Comparison of ENCODE assay signal across 12 mouse cellular contexts in the genomic region with DNA sequence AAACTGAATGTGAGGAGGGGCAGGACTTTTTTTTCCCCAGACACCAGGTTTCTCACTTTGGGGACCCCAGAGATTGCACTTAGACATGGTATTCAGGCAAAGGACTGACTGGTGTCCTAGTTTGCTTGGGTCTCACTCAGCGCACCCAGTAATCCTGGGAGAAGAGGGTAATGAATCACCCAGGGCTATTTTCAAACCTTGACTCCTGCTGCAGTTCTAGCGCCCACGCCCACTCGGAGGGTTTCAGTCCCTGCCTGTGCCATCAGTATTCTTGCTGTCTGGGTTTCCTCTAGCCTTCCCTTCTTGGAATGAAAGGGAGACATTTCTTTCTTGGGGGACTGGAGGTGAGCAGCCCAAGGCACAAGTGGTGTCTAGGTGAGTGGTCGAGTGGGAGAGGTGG. TPM values are rescaled to one million over a fixed set of nuclear protein-coding genes. Genes with fewer than 3 reads are reported as not detected.
DNase-seq lines count a peak whose midpoint lies in the region; ATAC-seq and TF ChIP-seq lines count a peak whose summit lies in the region.
"Had no signal": no experiment of that assay in that cellular context is flagged by ENCODE, and none has a peak within 500 bp of the region (broad histone marks: within the 10 kb centered on the region; RNA-seq: fewer than 3 reads in every experiment).

No protein-coding gene starts in this region.

- no peak for TF ChIP-seq EP300 in heart, postnatal 0 days (IDR thresholded peaks at IDR 0.05; ENCODE audit: low read depth)

- H3K9me3 ChIP-seq in heart, postnatal 0 days (replicated peaks; ENCODE audit: control insufficient read depth, low read length): no peaks in the 10 kb centered on the region
- H3K9me3 ChIP-seq in midbrain, embryonic 10.5 days (replicated peaks): no peaks in the 10 kb centered on the region
- no peaks in the 10 kb centered on the region for H3K9me3 ChIP-seq in midbrain, embryonic 16.5 days (replicated peaks; ENCODE audit: control insufficient read depth, low read length, poor library complexity, severe bottlenecking)
- no peaks in the 10 kb centered on the region for H3K9me3 ChIP-seq in hindbrain, embryonic 14.5 days (ENCODE audit: control insufficient read depth, low read length)
- no peaks in the 10 kb centered on the region for H3K9me3 ChIP-seq in midbrain, postnatal 0 days (ENCODE audit: low read length)

- DNase-seq in heart, postnatal 0 days (ENCODE audit: low spot score): no peak
- DNase-seq in heart, adult 11 months: no peak
- no peak for DNase-seq in midbrain, embryonic 10.5 days (ENCODE audit: low spot score)
- DNase-seq in hindbrain, embryonic 14.5 days (ENCODE audit: low spot score): no peak
- no peak for DNase-seq in midbrain, postnatal 0 days (ENCODE audit: low spot score)
- DNase-seq in gastrocnemius, postnatal 4 days (ENCODE audit: low spot score in 2 of 2): no peak
- no peak for DNase-seq in frontal cortex, postnatal 36 days (ENCODE audit: low spot score in 2 of 2)
- DNase-seq: cerebellum, adult 11-12 months; kidney, adult 18-20 months; thymus, postnatal 4 days had no signal

- H3K27me3 ChIP-seq in heart, postnatal 0 days (ENCODE audit: control insufficient read depth, insufficient read depth, low read length): no peaks in the 10 kb centered on the region
- peaks cover 99% of the 10 kb centered on the region for H3K27me3 ChIP-seq in midbrain, embryonic 10.5 days (ENCODE audit: low read depth, poor library complexity, severe bottlenecking)
- H3K27me3 ChIP-seq in midbrain, embryonic 16.5 days (ENCODE audit: control insufficient read depth, insufficient read depth, low read depth, low read length): peaks cover 15% of the 10 kb centered on the region
- H3K27me3 ChIP-seq in hindbrain, embryonic 14.5 days (ENCODE audit: control insufficient read depth, insufficient read depth, low read length): peaks cover 45% of the 10 kb centered on the region
- H3K27me3 ChIP-seq in midbrain, postnatal 0 days (ENCODE audit: insufficient read depth, low read length): peaks cover 14% of the 10 kb centered on the region; the same call in 1 of the 2 replicates

- H3K4me1 ChIP-seq in heart, postnatal 0 days (ENCODE audit: control insufficient read depth, insufficient read depth): peaks cover 14% of the 10 kb centered on the region
- peaks cover 13% of the 10 kb centered on the region for H3K4me1 ChIP-seq in midbrain, embryonic 10.5 days
- H3K4me1 ChIP-seq in midbrain, embryonic 16.5 days (ENCODE audit: control insufficient read depth, insufficient read depth, low read length): no peaks in the 10 kb centered on the region; the same call in 1 of the 2 replicates
- no peaks in the 10 kb centered on the region for H3K4me1 ChIP-seq in hindbrain, embryonic 14.5 days (replicated peaks; ENCODE audit: control insufficient read depth, insufficient read depth, low read length)
- H3K4me1 ChIP-seq in midbrain, postnatal 0 days (ENCODE audit: insufficient read depth, low read length): no peaks in the 10 kb centered on the region

- 46% methylated on average over 5 of the region's 5 CpGs for WGBS in heart, postnatal 0 days
- WGBS in midbrain, embryonic 10.5 days: 70% methylated on average over 5 of the region's 5 CpGs
- WGBS in midbrain, embryonic 16.5 days: 81% methylated on average over 5 of the region's 5 CpGs
- 81% methylated on average over 5 of the region's 5 CpGs for WGBS in hindbrain, embryonic 14.5 days
- WGBS in midbrain, postnatal 0 days: 77% methylated on average over 5 of the region's 5 CpGs

- H3K4me2 ChIP-seq in heart, postnatal 0 days (ENCODE audit: low read depth, low read length): peak overlapping the region; percentile 81
- no peak overlapping the region for H3K4me2 ChIP-seq in midbrain, embryonic 16.5 days (ENCODE audit: low read length)
- H3K4me2 ChIP-seq in hindbrain, embryonic 14.5 days (replicated peaks): peak overlapping the region; percentile 60; the same call in 1 of the 2 replicates
- peak overlapping the region; percentile 9 for H3K4me2 ChIP-seq in midbrain, postnatal 0 days (ENCODE audit: low read depth, low read length, poor library complexity, severe bottlenecking)

- H3K36me3 ChIP-seq in heart, postnatal 0 days (replicated peaks; ENCODE audit: control insufficient read depth, insufficient read depth, low read length): no peaks in the 10 kb centered on the region
- H3K36me3 ChIP-seq in midbrain, embryonic 10.5 days: no peaks in the 10 kb centered on the region
- H3K36me3 ChIP-seq in midbrain, embryonic 16.5 days (ENCODE audit: control insufficient read depth, insufficient read depth, low read length): no peaks in the 10 kb centered on the region
- no peaks in the 10 kb centered on the region for H3K36me3 ChIP-seq in hindbrain, embryonic 14.5 days (replicated peaks; ENCODE audit: control insufficient read depth, insufficient read depth)
- H3K36me3 ChIP-seq in midbrain, postnatal 0 days (ENCODE audit: insufficient read depth, low read length): no peaks in the 10 kb centered on the region

- 0 out of 2 replicates have a peak overlapping the region, but pooled peaks have one; percentile 85 for H3K27ac ChIP-seq in heart, postnatal 0 days (ENCODE audit: low read depth)
- H3K27ac ChIP-seq in midbrain, embryonic 10.5 days (replicated peaks): no peak overlapping the region
- no peak overlapping the region for H3K27ac ChIP-seq in midbrain, embryonic 16.5 days (ENCODE audit: low read length)
- H3K27ac ChIP-seq in hindbrain, embryonic 14.5 days: no peak overlapping the region
- H3K27ac ChIP-seq in midbrain, postnatal 0 days (ENCODE audit: low read depth, low read length): no peak overlapping the region

- H3K9ac ChIP-seq in heart, postnatal 0 days (replicated peaks; ENCODE audit: low read depth, low read length): no peak overlapping the region; the same call in 1 of the 2 replicates
- H3K9ac ChIP-seq in midbrain, embryonic 16.5 days (ENCODE audit: low read depth, low read length): no peak overlapping the region
- no peak overlapping the region for H3K9ac ChIP-seq in hindbrain, embryonic 14.5 days
- no peak overlapping the region for H3K9ac ChIP-seq in midbrain, postnatal 0 days (replicated peaks; ENCODE audit: low read length, poor library complexity, severe bottlenecking)

- ATAC-seq in heart, postnatal 0 days (ENCODE audit: insufficient read depth, low read depth): no peak
- ATAC-seq in midbrain, embryonic 16.5 days: no peak
- ATAC-seq in hindbrain, embryonic 14.5 days (ENCODE audit: low FRiP score): no peak
- ATAC-seq in midbrain, postnatal 0 days (ENCODE audit: low FRiP score): no peak
- ATAC-seq: forebrain, embryonic 14.5 days had no signal

- peak overlapping the region; percentile 62 for H3K4me3 ChIP-seq in heart, postnatal 0 days (ENCODE audit: low read depth, low read length)
- H3K4me3 ChIP-seq in midbrain, embryonic 10.5 days: peak overlapping the region; percentile 59; the same call in 1 of the 2 replicates
- H3K4me3 ChIP-seq in midbrain, embryonic 16.5 days (ENCODE audit: low read depth, low read length): no peak overlapping the region
- 0 out of 2 replicates have a peak overlapping the region, but pooled peaks have one; percentile 35 for H3K4me3 ChIP-seq in hindbrain, embryonic 14.5 days (replicated peaks; ENCODE audit: low read length)
- H3K4me3 ChIP-seq in midbrain, postnatal 0 days (ENCODE audit: low read depth, low read length): no peak overlapping the region

- TF ChIP-seq CTCF in heart, postnatal 0 days (IDR thresholded peaks at IDR 0.05; ENCODE audit: low read depth): no peak
- TF ChIP-seq CTCF in midbrain, postnatal 0 days (IDR thresholded peaks at IDR 0.05): no peak

RNA-seq across cellular contexts. Expression of gene Stard8, which starts 40.7 kb away (rescaled TPM):
- 32.4 and 42.0 TPM in 2 replicates for total RNA-seq in heart, postnatal 0 days (2014; rRNA removed; ENCODE audit: low replicate concordance)
- 13.6 and 14.5 TPM in 2 replicates for polyA plus RNA-seq in heart, postnatal 0 days (2015; fragmentation: Nextera tagmentation; extraction: Ambion mirVana)
- 14.8 and 16.4 TPM in 2 replicates for polyA plus RNA-seq in midbrain, embryonic 10.5 days (2016; fragmentation: Nextera tagmentation; extraction: Ambion mirVana)
- polyA plus RNA-seq in midbrain, embryonic 16.5 days (2015; fragmentation: Nextera tagmentation; extraction: Ambion mirVana): 3.8 and 5.1 TPM in 2 replicates
- polyA plus RNA-seq in hindbrain, embryonic 14.5 days (2014; fragmentation: Nextera tagmentation; extraction: Ambion mirVana): 3.8 and 5.5 TPM in 2 replicates
- 11.8 and 12.4 TPM in 2 replicates for total RNA-seq in midbrain, postnatal 0 days (2014; rRNA removed)
- 2.6 and 3.3 TPM in 2 replicates for polyA plus RNA-seq in midbrain, postnatal 0 days (2015; fragmentation: Nextera tagmentation; extraction: Ambion mirVana)
- 10 to 100 TPM; 46.7 to 47.7 TPM for total RNA-seq in gastrocnemius, postnatal 4 days (2021)

Comparison
In these comparisons a context has a peak if more than half of its experiments do, and no peak if none do; other contexts are left out.
1. H3K4me3 ChIP-seq: peak in heart, postnatal 0 days (single experiment), midbrain, embryonic 10.5 days (single experiment) and hindbrain, embryonic 14.5 days (single experiment); none in midbrain, embryonic 16.5 days (single experiment) and midbrain, postnatal 0 days (single experiment).